Mouse (Mus musculus): ENCODE data around the gene Fsip1. TPM values are rescaled to one million over a fixed set of nuclear protein-coding genes. Genes with fewer than 3 reads are reported as not detected.

Fsip1 gene
- total and polyA plus RNA-seq, 2 experiments from 2014 or later: 1.2 to 6.1 TPM

DNA sequence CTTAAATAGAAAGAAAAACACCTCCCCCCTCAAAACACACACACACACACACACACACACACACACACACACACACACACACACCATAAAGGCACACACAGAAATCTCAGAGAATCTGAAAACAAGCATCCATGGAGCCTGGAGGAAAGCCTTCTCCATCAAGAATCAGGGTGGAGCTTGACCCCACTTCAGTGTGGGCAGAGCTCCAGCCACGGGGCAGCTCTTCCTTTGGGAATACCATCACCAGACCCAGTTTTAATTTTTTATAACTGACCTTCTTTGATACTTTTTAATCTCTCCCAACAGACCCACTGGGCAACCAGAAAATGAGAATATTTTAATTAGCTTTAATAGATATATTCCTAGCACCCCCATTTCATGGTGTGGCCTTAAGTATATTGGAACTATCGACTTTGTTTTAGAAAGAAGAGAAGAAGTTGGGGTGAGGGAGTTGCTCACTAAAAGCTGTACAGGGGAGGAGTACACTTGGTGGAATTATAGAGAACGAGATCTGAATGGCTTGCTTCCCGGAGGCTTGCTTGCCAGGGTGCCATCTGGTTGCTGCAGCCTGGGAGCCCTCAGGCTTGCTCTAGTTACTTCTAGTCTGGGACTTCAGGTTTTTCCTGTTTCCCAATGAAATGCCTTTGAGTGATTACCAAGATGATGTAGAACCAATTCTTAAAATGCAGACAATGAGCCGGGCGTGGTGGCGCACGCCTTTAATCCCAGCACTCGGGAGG lies 31.7 kb upstream of the Fsip1 start:
- H3K27me3 ChIP-seq (ENCODE audit: insufficient read depth, low read length): no peaks in the 10 kb centered on the region
- DNase-seq (ENCODE audit: low spot score): no peak
- no peak for ATAC-seq (ENCODE audit: low FRiP score)
- H3K36me3 ChIP-seq (ENCODE audit: insufficient read depth, low read length): no peaks in the 10 kb centered on the region
- no peaks in the 10 kb centered on the region for H3K9me3 ChIP-seq (ENCODE audit: low read length)
- H3K4me3 ChIP-seq (ENCODE audit: low read depth, low read length): no peak overlapping the region
- H3K27ac ChIP-seq (ENCODE audit: low read depth, low read length): no peak overlapping the region
- no peaks in the 10 kb centered on the region for H3K4me1 ChIP-seq (ENCODE audit: insufficient read depth, low read length)
- WGBS: 85% methylated on average over 9 of the region's 9 CpGs
- TF ChIP-seq CTCF (IDR thresholded peaks at IDR 0.05): no peak
- no peak overlapping the region for H3K9ac ChIP-seq (replicated peaks; ENCODE audit: low read length, poor library complexity, severe bottlenecking)
- H3K4me2 ChIP-seq (ENCODE audit: low read depth, low read length, poor library complexity, severe bottlenecking): no peak overlapping the region

DNA sequence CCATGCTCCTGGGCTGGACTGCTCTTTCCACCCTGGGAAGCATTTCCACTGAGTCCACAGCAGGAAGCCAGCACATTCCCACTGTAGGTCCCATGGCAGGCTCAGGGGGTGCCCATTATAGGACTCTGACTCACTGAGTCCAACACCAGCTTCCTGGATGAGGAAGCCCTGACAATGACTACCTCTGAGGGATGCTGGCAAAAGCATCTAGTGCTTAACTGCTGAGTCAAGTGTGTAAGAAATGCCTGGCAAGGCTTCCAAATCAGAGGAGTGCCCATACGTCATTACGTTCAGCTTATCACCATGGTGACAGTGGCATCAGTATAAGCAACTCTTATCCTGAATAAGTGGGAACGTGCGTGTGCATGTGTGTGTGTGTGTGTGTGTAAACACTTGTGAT lies 30.9 kb upstream of the Fsip1 start:
- Histone ChIP-seq H3K4me2 (ENCODE audit: low read depth, low read length, poor library complexity, severe bottlenecking) (no peak overlapping the region), H3K4me3 (ENCODE audit: low read depth, low read length) (no peak overlapping the region), H3K4me1 (ENCODE audit: insufficient read depth, low read length) (no peaks in the 10 kb centered on the region), H3K9me3 (ENCODE audit: low read length) (no peaks in the 10 kb centered on the region), H3K36me3 (ENCODE audit: insufficient read depth, low read length) (no peaks in the 10 kb centered on the region), H3K9ac (replicated peaks; ENCODE audit: low read length, poor library complexity, severe bottlenecking) (no peak overlapping the region), H3K27ac (ENCODE audit: low read depth, low read length) (no peak overlapping the region), H3K27me3 (ENCODE audit: insufficient read depth, low read length) (no peaks in the 10 kb centered on the region)
- no peak for TF ChIP-seq CTCF (IDR thresholded peaks at IDR 0.05)
- ATAC-seq (ENCODE audit: low FRiP score): no peak
- no peak for DNase-seq (ENCODE audit: low spot score)
- WGBS: 62% methylated on average over 4 of the region's 4 CpGs

DNA sequence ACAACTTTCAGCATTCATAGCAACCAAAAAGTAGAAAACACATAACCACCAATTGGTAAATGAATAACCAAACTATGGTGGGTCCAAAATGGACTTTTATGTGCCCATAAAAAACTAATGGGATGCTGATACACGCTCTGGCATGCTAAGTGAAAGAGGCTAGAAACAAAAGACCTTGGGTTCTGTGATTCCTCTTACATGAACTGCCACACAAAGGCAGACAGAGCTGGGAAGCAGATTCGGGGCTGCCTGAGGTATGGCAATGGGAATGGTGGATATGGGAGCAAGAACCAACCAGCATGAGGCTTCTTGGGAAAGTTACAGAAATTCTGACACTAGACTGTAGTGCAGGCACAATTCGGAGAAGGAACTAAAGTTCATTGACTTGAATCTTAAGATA lies 25.7 kb upstream of the Fsip1 start:
- no peak overlapping the region for H3K27ac ChIP-seq (ENCODE audit: low read depth, low read length)
- no peak overlapping the region for H3K9ac ChIP-seq (replicated peaks; ENCODE audit: low read length, poor library complexity, severe bottlenecking)
- no peak for TF ChIP-seq CTCF (IDR thresholded peaks at IDR 0.05)
- DNase-seq (ENCODE audit: low spot score) (no peak), ATAC-seq (ENCODE audit: low FRiP score) (no peak)
- no peak overlapping the region for H3K4me2 ChIP-seq (ENCODE audit: low read depth, low read length, poor library complexity, severe bottlenecking)
- no peak overlapping the region for H3K4me3 ChIP-seq (ENCODE audit: low read depth, low read length)
- no peaks in the 10 kb centered on the region for H3K27me3 ChIP-seq (ENCODE audit: insufficient read depth, low read length)
- H3K9me3 ChIP-seq (ENCODE audit: low read length): no peaks in the 10 kb centered on the region
- WGBS: 82% methylated on average over 3 of the region's 3 CpGs
- H3K4me1 ChIP-seq (ENCODE audit: insufficient read depth, low read length): no peaks in the 10 kb centered on the region
- no peaks in the 10 kb centered on the region for H3K36me3 ChIP-seq (ENCODE audit: insufficient read depth, low read length)

DNA sequence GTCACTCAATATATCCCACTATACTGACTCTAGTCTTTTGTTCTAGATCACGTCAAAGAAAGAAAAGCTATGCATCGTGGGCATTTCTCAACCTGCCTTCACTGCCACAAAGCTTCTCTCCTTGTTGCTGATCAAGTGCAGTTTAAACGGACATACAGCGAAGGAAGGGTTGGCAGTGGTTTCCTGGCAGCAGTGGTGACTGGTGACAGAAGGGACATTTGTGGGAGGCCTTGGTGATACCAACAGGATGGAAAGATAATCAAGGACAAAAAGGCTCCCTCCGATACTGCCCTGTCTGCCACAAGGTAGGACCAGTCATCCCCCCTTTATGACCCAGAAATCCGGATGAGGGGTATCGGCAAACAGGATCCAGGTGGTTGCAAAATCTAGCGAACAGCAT lies 21.5 kb upstream of the Fsip1 start:
- H3K4me3 ChIP-seq (ENCODE audit: low read depth, low read length): no peak overlapping the region
- H3K9ac ChIP-seq (replicated peaks; ENCODE audit: low read length, poor library complexity, severe bottlenecking): no peak overlapping the region
- ATAC-seq (ENCODE audit: low FRiP score) (no peak), DNase-seq (ENCODE audit: low spot score) (no peak)
- no peaks in the 10 kb centered on the region for H3K9me3 ChIP-seq (ENCODE audit: low read length)
- no peaks in the 10 kb centered on the region for H3K27me3 ChIP-seq (ENCODE audit: insufficient read depth, low read length)
- no peaks in the 10 kb centered on the region for H3K36me3 ChIP-seq (ENCODE audit: insufficient read depth, low read length)
- no peak overlapping the region for H3K4me2 ChIP-seq (ENCODE audit: low read depth, low read length, poor library complexity, severe bottlenecking)
- no peak overlapping the region for H3K27ac ChIP-seq (ENCODE audit: low read depth, low read length)
- TF ChIP-seq CTCF (IDR thresholded peaks at IDR 0.05): no peak
- 91% methylated on average over 8 of the region's 8 CpGs for WGBS
- no peaks in the 10 kb centered on the region for H3K4me1 ChIP-seq (ENCODE audit: insufficient read depth, low read length)

DNA sequence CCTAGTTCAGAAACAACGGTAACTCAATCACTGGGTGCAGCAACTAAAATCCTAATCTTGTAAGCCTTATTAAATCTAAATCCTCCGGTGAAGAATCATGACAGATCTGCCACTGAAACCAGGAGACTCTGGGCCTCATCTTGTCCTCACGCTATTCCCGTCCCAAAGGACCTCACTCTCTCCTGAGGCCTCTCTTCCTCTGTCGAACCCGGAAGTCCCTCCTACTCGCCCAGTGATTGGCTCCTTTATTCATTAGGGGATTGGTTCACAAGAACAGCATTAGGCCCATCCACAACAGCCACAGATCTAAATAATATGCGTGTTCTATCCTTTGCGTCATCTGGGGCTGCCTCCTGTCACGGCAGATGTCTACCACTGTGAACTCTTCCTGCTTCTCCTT lies 14.8 kb upstream of the Fsip1 start:
- Histone ChIP-seq H3K4me1 (ENCODE audit: insufficient read depth, low read length) (no peaks in the 10 kb centered on the region), H3K27ac (ENCODE audit: low read depth, low read length) (no peak overlapping the region), H3K27me3 (ENCODE audit: insufficient read depth, low read length) (no peaks in the 10 kb centered on the region), H3K9ac (replicated peaks; ENCODE audit: low read length, poor library complexity, severe bottlenecking) (no peak overlapping the region), H3K36me3 (ENCODE audit: insufficient read depth, low read length) (no peaks in the 10 kb centered on the region), H3K4me2 (ENCODE audit: low read depth, low read length, poor library complexity, severe bottlenecking) (no peak overlapping the region), H3K9me3 (ENCODE audit: low read length) (no peaks in the 10 kb centered on the region), H3K4me3 (ENCODE audit: low read depth, low read length) (no peak overlapping the region)
- no peak for TF ChIP-seq CTCF (IDR thresholded peaks at IDR 0.05)
- DNase-seq (ENCODE audit: low spot score): no peak
- no peak for ATAC-seq (ENCODE audit: low FRiP score)
- 84% methylated on average over 10 of the region's 10 CpGs for WGBS

DNA sequence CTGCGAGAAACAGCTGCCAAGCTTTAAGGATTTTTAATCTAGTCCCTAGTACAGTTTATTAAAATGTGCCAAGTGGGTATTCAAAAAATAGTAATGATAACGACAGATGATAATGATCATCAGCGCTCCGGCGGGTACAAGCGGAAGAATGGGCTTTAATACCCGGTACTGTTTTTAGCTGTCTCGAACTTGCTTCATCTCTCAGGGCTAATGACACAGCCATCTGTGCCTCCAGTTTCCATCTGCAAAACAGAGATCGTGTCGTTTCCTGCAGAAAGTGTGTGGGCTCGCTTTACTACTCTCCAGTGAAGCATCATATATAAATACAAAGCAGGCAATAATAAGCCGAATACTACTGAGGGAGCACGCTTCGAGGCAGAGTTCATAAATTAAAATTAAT lies 13.4 kb upstream of the Fsip1 start:
- H3K27me3 ChIP-seq (ENCODE audit: insufficient read depth, low read length): no peaks in the 10 kb centered on the region
- H3K9ac ChIP-seq (replicated peaks; ENCODE audit: low read length, poor library complexity, severe bottlenecking): no peak overlapping the region
- no peak overlapping the region for H3K27ac ChIP-seq (ENCODE audit: low read depth, low read length)
- 58% methylated on average over 14 of the region's 14 CpGs for WGBS
- H3K36me3 ChIP-seq (ENCODE audit: insufficient read depth, low read length): no peaks in the 10 kb centered on the region
- no peaks in the 10 kb centered on the region for H3K4me1 ChIP-seq (ENCODE audit: insufficient read depth, low read length)
- no peak overlapping the region for H3K4me2 ChIP-seq (ENCODE audit: low read depth, low read length, poor library complexity, severe bottlenecking)
- TF ChIP-seq CTCF (IDR thresholded peaks at IDR 0.05): no peak
- H3K9me3 ChIP-seq (ENCODE audit: low read length): no peaks in the 10 kb centered on the region
- H3K4me3 ChIP-seq (ENCODE audit: low read depth, low read length): no peak overlapping the region
- no peak for DNase-seq (ENCODE audit: low spot score)
- no peak for ATAC-seq (ENCODE audit: low FRiP score)
